Mouse (Mus musculus) NIH3T3 (cell line): Measurements from ENCODE around the gene Dusp1.
A peak's percentile ranks its signal among the peaks of the same experiment; 100 is the strongest.

ENCODE experiments used
- DNase-seq: peaks from one replicate; pipeline ENCODE4 v3.0.0-alpha.2; 2012; ENCODE audit warnings: low read depth

The Dusp1 gene

GRCm38 (mm10) chr17:26584063-26584462, 22.1 kb upstream of the Dusp1 start:
- DNase-seq = no peak

DNA sequence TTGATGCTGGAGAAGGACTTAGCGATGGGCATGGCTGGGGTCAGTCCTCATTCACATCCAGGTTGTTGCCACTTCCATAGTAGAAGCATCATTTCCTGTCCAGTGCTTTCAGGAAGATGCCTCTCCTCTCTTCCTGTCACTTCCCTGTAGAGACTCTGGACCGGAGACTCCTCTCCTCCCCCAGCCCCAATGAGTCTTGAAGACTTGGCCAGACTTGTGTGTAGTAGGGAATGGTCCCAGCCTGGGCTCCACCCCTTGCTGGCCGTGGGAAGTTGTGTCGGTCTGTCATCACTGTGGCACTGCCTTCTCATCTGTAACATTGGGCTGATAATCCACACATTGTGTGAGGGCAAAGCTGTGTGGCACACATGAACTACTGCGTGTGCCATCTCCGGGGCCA, 21.7 kb upstream of the Dusp1 start:
- DNase-seq = no peak

GRCm38 (mm10) chr17:26583056-26583455, 21.1 kb upstream of the Dusp1 start:
- DNase-seq = no peak

DNA sequence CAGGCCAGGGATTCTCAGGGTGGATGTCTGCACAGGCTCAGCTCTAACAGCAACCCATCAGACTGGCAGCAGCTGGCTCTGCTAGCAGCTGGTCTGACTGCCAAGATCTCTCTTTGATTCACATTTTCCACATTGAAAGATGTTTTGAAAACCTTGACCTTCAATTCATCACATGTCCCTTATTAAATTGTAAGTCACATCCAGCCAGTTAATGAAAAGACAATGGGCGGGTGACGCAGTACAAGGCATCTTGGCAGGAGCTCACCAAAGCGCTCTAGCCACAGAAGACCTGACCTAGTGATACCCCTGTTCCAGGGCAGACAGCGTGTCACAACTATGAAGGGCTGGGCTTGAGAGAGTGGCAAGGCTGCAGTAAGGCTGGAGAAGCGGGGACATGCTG, 20.4 kb upstream of the Dusp1 start:
- peak; percentile 58 for DNase-seq

GRCm38 (mm10) chr17:26580873-26581401, 19.0 kb upstream of the Dusp1 start:
- DNase-seq = no peak

GRCm38 (mm10) chr17:26579396-26579795, 17.5 kb upstream of the Dusp1 start:
- DNase-seq = no peak

GRCm38 (mm10) chr17:26578771-26579170, 16.8 kb upstream of the Dusp1 start:
- DNase-seq = no peak

DNA sequence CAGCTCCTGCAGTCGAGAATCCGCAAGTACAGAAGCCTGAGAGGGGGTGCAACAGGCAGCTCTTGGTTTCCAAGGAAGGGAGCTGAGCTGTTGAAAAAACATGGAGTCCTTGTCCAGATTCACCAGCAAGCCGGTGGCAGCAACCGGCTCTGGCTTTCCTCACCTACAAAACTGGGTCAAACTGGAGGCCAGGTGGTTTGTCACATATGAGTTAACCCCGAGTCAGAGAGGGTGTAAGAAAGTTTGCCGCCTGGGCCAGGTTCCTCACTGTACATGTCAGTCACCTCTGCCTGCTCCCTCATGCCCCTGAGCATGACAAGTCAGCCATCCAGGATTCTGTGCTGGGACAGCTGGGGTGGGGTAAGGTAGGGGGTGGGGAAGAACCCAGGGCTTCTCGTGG, 16.2 kb upstream of the Dusp1 start:
- no peak for DNase-seq

DNA sequence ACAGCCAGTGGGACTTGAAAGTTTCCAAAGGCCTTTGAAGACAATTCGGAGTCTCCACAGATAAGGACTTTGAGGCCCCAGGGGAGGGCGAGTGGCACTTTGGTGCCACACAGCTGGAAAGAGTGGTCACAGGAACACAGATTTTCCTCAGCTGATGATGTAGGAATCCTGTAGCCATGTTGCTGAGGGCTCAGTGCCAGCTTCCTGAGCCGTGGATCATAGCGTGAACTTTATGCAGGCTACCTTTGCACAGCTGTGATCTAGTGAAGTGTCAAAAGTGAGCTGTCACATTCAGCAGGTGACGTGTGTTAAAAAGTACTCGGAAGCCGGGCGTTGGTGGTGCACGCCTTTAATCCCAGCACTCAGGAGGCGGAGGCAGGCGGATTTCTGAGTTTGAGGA, 15.4 kb upstream of the Dusp1 start:
- no peak for DNase-seq

GRCm38 (mm10) chr17:26576833-26577232, 14.9 kb upstream of the Dusp1 start:
- DNase-seq = peak; percentile 69

DNA sequence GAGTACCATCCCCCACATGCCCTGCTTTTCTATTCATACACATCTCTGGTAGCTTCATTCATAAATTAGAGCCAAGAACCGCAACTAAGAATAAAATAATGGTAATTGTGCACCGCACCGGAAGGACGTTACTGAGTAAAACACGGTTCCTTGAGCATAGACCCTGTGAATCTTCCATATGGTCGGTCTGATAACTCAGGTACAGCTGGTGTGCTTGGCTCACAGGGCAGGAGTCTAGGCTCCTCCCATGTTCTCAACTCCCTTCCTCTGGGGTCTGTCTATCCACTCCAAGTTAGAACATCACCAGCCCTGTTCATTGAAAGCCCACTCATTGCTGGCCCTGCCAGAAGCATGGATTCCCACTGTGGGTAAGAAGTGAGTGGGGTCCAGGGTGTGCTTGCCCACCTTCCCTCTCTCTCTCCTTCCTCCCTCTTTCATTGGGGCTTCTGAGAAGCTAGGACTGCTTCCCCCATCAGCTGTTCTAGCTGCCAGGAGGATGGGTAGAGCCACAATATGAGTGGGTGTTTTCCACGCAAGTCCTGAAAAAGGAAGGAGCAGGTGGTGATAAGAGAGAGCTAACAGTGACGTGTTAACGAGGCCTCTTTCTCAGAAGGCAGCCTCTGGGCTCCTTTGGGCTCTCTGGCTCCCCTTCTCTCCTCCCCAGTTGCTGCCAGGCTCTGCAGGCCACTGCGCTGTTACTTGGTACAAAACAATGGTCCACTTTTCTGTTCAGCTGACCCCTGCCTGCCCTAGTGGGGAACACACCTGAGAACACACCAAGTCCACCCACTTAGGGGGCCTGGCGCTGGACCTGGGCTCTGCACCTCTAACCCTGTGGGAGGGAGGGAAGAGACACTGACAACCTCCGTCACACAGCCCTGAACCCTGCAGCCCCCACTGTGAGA, 14.1 kb upstream of the Dusp1 start:
- no peak for DNase-seq

DNA sequence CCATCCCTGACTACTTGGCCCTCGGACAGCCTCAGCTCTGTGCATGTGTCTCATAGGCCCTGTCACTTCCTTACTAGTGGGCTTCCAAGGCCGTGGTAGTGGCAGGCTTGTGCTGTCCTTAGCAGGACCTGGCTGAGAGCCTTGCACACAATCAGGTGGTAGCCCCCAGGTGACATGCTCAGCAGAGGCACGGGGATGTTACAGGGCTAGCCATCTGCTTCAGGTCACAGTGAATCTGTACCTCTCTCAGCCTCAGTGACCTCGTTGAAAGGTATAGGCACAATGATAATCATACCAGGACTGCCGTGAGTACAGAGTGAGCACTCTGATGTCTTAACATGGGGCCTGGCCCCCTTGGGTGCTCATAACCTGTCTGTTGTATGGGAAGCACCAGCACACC, 12.8 kb upstream of the Dusp1 start:
- no peak for DNase-seq

DNA sequence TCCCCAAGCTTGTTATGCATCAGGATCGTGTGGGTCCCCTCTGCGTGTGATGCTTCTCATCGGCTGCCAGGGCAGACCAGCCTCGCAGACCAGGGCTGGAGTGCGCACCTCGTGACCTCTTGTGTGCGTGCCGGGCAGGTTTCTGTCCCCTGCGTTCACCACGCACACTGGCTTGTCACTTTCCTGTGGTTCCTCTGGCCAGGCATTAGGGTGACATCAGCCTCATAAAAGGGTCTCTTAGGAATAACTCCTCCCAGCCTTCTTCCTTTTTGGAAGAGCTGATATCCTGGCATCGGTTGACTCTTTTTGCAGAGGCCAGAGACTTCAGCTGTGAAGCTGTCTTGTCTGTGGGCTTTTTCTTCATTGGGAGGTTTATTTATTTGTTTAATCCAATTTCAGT, 12.2 kb upstream of the Dusp1 start:
- no peak for DNase-seq

DNA sequence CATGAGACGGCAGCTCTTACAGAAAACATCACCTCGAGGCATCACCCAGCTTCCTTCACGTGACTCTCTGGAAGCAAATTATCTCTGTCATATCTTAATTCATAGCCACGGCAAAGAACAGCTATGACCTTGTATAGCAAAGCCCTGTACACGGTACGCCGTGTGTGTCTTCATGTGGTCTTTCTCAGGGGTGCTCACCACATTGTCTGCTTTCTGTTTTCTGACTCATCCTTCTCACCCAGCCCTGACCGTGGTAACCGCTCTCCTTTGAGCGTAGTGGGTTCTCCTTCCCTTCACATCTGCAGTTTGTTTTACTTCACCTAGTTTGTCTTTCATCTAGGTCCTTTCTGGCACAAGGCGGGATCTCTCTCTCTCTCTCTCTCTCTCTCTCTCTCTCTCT, 10.3 kb upstream of the Dusp1 start:
- no peak for DNase-seq

GRCm38 (mm10) chr17:26571377-26571776, 9.4 kb upstream of the Dusp1 start:
- DNase-seq = no peak

GRCm38 (mm10) chr17:26570651-26571118, 8.8 kb upstream of the Dusp1 start:
- no peak for DNase-seq

DNA sequence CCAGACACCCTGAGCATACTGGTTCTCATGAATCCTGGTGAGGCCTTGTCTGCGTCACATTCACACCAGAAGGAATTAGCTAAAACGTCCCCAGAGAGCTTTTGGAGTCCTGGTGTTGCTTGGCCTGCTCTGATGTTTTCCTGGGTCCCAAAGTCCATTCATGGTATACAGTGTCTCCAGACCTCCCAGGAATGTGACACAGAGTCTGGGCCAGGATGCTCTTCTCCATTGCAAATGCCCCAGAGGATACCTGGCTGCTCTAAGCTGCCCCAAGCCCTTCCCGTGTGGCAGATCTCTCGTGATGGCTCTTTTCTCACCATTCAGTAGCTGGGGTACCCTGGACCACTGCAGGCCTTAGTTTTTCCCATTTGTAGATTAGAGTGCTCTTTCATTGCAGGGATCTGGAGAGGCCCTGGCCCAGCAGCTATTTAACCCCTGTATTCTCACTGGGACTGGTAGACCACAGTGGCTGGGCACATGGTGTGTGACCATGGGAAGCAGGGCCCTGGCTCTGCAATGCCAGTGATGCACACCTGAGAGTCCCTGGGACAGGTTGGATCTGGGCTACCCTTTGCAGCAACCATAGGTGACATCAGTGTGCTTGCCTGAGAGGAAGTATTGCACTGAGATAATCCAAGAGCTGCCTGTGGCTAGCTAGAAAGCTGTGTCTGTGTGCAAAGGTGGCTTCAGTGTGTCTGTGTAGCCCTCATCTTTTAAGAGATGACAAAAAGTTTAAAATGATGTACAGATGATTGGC, 7.8 kb upstream of the Dusp1 start:
- no peak for DNase-seq

DNA sequence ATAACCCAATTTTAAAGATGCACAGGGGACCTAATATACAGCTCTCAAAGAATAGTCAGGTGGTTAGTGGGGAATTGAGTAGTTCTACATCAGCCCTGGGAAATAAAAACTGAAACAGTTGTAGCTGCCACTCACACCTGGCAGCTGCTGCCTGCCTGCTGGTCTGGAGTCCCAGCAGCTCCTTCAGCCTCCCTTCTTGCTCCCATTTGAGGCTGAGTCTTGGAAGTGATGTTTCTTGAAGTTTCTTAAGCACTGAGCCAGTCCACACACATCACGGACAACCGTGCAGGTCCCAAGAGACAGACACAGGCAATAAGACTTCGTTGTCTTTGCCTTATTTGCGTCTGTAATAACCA, 5.9 kb upstream of the Dusp1 start:
- DNase-seq = no peak

GRCm38 (mm10) chr17:26567142-26567817, 5.4 kb upstream of the Dusp1 start:
- DNase-seq = no peak

GRCm38 (mm10) chr17:26564439-26564838, 2.5 kb upstream of the Dusp1 start:
- DNase-seq = no peak

DNA sequence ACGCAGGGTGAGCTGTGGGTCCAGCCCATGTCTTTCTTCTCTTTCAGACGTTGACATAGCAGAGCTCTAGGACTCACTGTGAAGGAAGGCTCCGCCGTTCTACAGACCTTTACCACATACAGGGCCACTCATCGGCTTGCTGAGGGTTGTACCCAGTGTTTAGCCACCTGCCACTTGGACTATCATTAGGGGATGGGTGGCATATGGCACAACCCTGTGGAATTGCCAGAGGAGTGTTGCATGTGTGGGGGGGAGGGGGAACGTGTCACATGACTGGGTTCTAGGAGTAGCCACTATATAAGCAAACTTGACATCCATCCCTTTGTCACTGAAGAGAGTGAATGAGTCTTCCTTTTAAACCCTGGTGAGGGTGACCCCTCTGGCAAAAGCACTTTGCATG, 1.5 kb upstream of the Dusp1 start:
- no peak for DNase-seq

DNA sequence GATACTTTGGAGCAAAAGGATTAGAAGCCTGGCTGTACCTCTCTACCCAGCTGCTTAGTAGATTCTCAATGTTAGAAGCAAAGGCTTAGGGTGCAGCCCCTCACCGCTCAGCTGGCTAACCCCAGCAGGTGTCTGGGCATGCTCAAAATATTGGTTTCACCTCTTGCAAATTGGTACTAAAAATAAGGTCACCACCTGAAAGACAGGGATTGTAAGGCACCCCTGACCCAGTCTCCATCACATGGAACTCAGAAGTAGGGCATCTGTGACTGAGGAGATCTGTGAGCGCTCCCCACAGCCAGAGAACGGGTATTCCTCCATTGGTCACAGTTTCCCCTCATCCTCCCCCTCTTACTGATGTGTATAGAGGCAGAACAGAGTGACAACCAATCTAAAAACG, 364 bp upstream of the Dusp1 start:
- no peak for DNase-seq

- peak; percentile 88 for DNase-seq
Measured at GRCm38 (mm10) chr17:26561290-26561640, 663 bp downstream of the Dusp1 start, which contains the start of gene Ergic1. Ergic1 (plus strand) TSS chr17:26561489.
